Mouse (Mus musculus) midbrain, embryonic 10.5 days (tissue): Measurements from ENCODE around the gene Mvb12a. TPM values are rescaled to one million over a fixed set of nuclear protein-coding genes. Genes with fewer than 3 reads are reported as not detected.

ENCODE experiments used
- DNase-seq: peaks from one replicate; pipeline ENCODE4 v3.0.0-alpha.2; 2017; ENCODE audit warnings: low spot score
- H3K27ac ChIP-seq: fragments of 300-500 bp; sonication (generic); replicated peaks from 2 replicates; pipeline ENCODE4 v1.5.1; 2016; ENCODE audit warnings: mild to moderate bottlenecking
- H3K27me3 ChIP-seq: fragments of 300-500 bp; sonication (generic); 2 replicates; pipeline ENCODE4 v1.6.1; 2016; ENCODE audit warnings: low read depth, mild to moderate bottlenecking; ENCODE audit not compliant: poor library complexity, severe bottlenecking
- H3K36me3 ChIP-seq: fragments of 300-500 bp; sonication (generic); 2 replicates; pipeline ENCODE4 v1.6.1; 2016; ENCODE audit warnings: mild to moderate bottlenecking, moderate library complexity
- H3K4me1 ChIP-seq: fragments of 300-500 bp; sonication (generic); 2 replicates; pipeline ENCODE4 v1.6.1; 2016
- H3K4me3 ChIP-seq: fragments of 300-500 bp; sonication (generic); 2 replicates; pipeline ENCODE4 v1.5.1; 2016; ENCODE audit warnings: mild to moderate bottlenecking, moderate library complexity
- H3K9me3 ChIP-seq: fragments of 300-500 bp; sonication (generic); replicated peaks from 2 replicates; pipeline ENCODE4 v1.6.1; 2016; ENCODE audit warnings: mild to moderate bottlenecking
- WGBS: fragments of 180-500 bp; shearing (Covaris S2); methylation state at CpG from one replicate; pipeline ENCODE4 v1.1.7; 2016; 5-methylcytosine and 5-hydroxymethylcytosine counted together
- polyA plus RNA-seq: library from polyadenylated mRNA; unstranded; fragments of >200 nt; fragmentation: Nextera tagmentation; extraction: Ambion mirVana; gene quantifications from 2 replicates; pipeline ENCODE4 v1.2.1, GENCODE M21; 2016

Mvb12a gene
- polyA plus RNA-seq: 62.1 and 62.9 TPM in 2 replicates

- DNase-seq: peak; percentile 97
- peaks cover 18% of the 10 kb centered on the region for H3K4me1 ChIP-seq
- under 1% methylated on average over 55 of the region's 55 CpGs for WGBS
- peak within 1 kb of the TSS; percentile 74 for H3K4me3 ChIP-seq
- H3K27ac ChIP-seq: peak within 1 kb of the TSS; percentile 79
- peaks cover 10% of the 10 kb centered on the region for H3K27me3 ChIP-seq
- peaks cover 27% of the 10 kb centered on the region for H3K36me3 ChIP-seq
- H3K9me3 ChIP-seq: no peaks in the 10 kb centered on the region
These were observed at the start of gene Mvb12a for GRCm38 (mm10) chr8:71542632-71543343. TSS of gene Mvb12a (plus strand) at chr8:71542922.

GRCm38 (mm10) chr8:71495039-71495438, 47.7 kb upstream of the Mvb12a start:
- no peak overlapping the region for H3K4me3 ChIP-seq
- no peaks in the 10 kb centered on the region; the same call in 1 of the 2 replicates for H3K27me3 ChIP-seq
- 32% methylated on average over 16 of the region's 16 CpGs for WGBS
- H3K27ac ChIP-seq: no peak overlapping the region
- no peaks in the 10 kb centered on the region for H3K9me3 ChIP-seq
- H3K4me1 ChIP-seq: peaks cover 28% of the 10 kb centered on the region
- DNase-seq: peak; percentile 80
- peaks cover 50% of the 10 kb centered on the region for H3K36me3 ChIP-seq

GRCm38 (mm10) chr8:71495811-71496210, 46.9 kb upstream of the Mvb12a start:
- 93% methylated on average over 5 of the region's 5 CpGs for WGBS
- no peaks in the 10 kb centered on the region; the same call in 1 of the 2 replicates for H3K27me3 ChIP-seq
- H3K36me3 ChIP-seq: peaks cover 42% of the 10 kb centered on the region
- DNase-seq: no peak
- peaks cover 26% of the 10 kb centered on the region for H3K4me1 ChIP-seq
- H3K9me3 ChIP-seq: no peaks in the 10 kb centered on the region
- no peak overlapping the region for H3K4me3 ChIP-seq
- no peak overlapping the region for H3K27ac ChIP-seq

GRCm38 (mm10) chr8:71496481-71496880, 46.2 kb upstream of the Mvb12a start:
- Histone ChIP-seq H3K36me3 (peaks cover 36% of the 10 kb centered on the region), H3K27me3 (no peaks in the 10 kb centered on the region; the same call in 1 of the 2 replicates), H3K9me3 (no peaks in the 10 kb centered on the region), H3K4me1 (peaks cover 26% of the 10 kb centered on the region), H3K27ac (no peak overlapping the region), H3K4me3 (no peak overlapping the region)
- no peak for DNase-seq
- 51% methylated on average over 11 of the region's 11 CpGs for WGBS

GRCm38 (mm10) chr8:71497077-71497645, 45.6 kb upstream of the Mvb12a start:
- no peak overlapping the region for H3K27ac ChIP-seq

GRCm38 (mm10) chr8:71497881-71498501, 44.7 kb upstream of the Mvb12a start:
- peaks cover 27% of the 10 kb centered on the region for H3K4me1 ChIP-seq
- no peaks in the 10 kb centered on the region; the same call in 1 of the 2 replicates for H3K27me3 ChIP-seq
- peak overlapping the region; percentile 21; the same call in 1 of the 2 replicates for H3K4me3 ChIP-seq
- peaks cover 21% of the 10 kb centered on the region for H3K36me3 ChIP-seq
- DNase-seq: no peak
- peak overlapping the region; percentile 50 for H3K27ac ChIP-seq
- 20% methylated on average over 15 of the region's 15 CpGs for WGBS
- no peaks in the 10 kb centered on the region for H3K9me3 ChIP-seq

More at GRCm38 (mm10) chr8:71497077-71497645, 45.6 kb upstream of the Mvb12a start:
- Histone ChIP-seq H3K27me3 (no peaks in the 10 kb centered on the region; the same call in 1 of the 2 replicates), H3K9me3 (no peaks in the 10 kb centered on the region), H3K4me1 (peaks cover 26% of the 10 kb centered on the region), H3K36me3 (peaks cover 29% of the 10 kb centered on the region), H3K4me3 (no peak overlapping the region)
- 90% methylated on average over 1 of the region's 1 CpGs for WGBS
- DNase-seq: no peak

GRCm38 (mm10) chr8:71498816-71499690, 43.7 kb upstream of the Mvb12a start:
- Histone ChIP-seq H3K4me1 (peaks cover 30% of the 10 kb centered on the region), H3K9me3 (no peaks in the 10 kb centered on the region), H3K27me3 (no peaks in the 10 kb centered on the region; the same call in 1 of the 2 replicates), H3K4me3 (no peak overlapping the region), H3K36me3 (peaks cover 12% of the 10 kb centered on the region), H3K27ac (peak overlapping the region; percentile 50; the same call in 1 of the 2 replicates)
- DNase-seq: no peak
- 44% methylated on average over 16 of the region's 16 CpGs for WGBS

- H3K4me3 ChIP-seq: no peak overlapping the region
- peaks cover 51% of the 10 kb centered on the region for H3K27me3 ChIP-seq
- DNase-seq: no peak
- H3K9me3 ChIP-seq: no peaks in the 10 kb centered on the region
- no peak overlapping the region for H3K27ac ChIP-seq
- no peaks in the 10 kb centered on the region for H3K36me3 ChIP-seq
- WGBS: 90% methylated on average over 4 of the region's 4 CpGs
- H3K4me1 ChIP-seq: peaks cover 24% of the 10 kb centered on the region
These were observed 38.4 kb upstream of the Mvb12a start for GRCm38 (mm10) chr8:71504349-71504748.

GRCm38 (mm10) chr8:71505326-71505725, 37.4 kb upstream of the Mvb12a start:
- H3K36me3 ChIP-seq: no peaks in the 10 kb centered on the region
- H3K9me3 ChIP-seq: no peaks in the 10 kb centered on the region
- H3K27me3 ChIP-seq: peaks cover 60% of the 10 kb centered on the region
- H3K4me1 ChIP-seq: peaks cover 27% of the 10 kb centered on the region
- WGBS: 94% methylated on average over 4 of the region's 4 CpGs
- no peak overlapping the region for H3K27ac ChIP-seq
- no peak overlapping the region for H3K4me3 ChIP-seq
- DNase-seq: no peak

- Histone ChIP-seq H3K9me3 (no peaks in the 10 kb centered on the region), H3K36me3 (no peaks in the 10 kb centered on the region), H3K4me1 (peaks cover 27% of the 10 kb centered on the region), H3K27me3 (peaks cover 67% of the 10 kb centered on the region), H3K27ac (no peak overlapping the region), H3K4me3 (no peak overlapping the region)
- no peak for DNase-seq
- 85% methylated on average over 4 of the region's 4 CpGs for WGBS
These were observed 36.7 kb upstream of the Mvb12a start for GRCm38 (mm10) chr8:71505979-71506378.

GRCm38 (mm10) chr8:71507589-71508104, 35.1 kb upstream of the Mvb12a start:
- DNase-seq: peak; percentile 83
- under 1% methylated on average over 61 of the region's 61 CpGs for WGBS
- H3K4me3 ChIP-seq: peak overlapping the region; percentile 56
- H3K9me3 ChIP-seq: no peaks in the 10 kb centered on the region
- H3K36me3 ChIP-seq: no peaks in the 10 kb centered on the region
- H3K27ac ChIP-seq: no peak overlapping the region
- H3K4me1 ChIP-seq: peaks cover 27% of the 10 kb centered on the region
- peaks cover 77% of the 10 kb centered on the region for H3K27me3 ChIP-seq

GRCm38 (mm10) chr8:71509316-71509715, 33.4 kb upstream of the Mvb12a start:
- 71% methylated on average over 2 of the region's 2 CpGs for whole genome bisulfite sequencing
- Histone ChIP-seq H3K27ac (no peak overlapping the region), H3K9me3 (no peaks in the 10 kb centered on the region), H3K27me3 (peaks cover 80% of the 10 kb centered on the region), H3K36me3 (no peaks in the 10 kb centered on the region), H3K4me3 (no peak overlapping the region), H3K4me1 (peaks cover 23% of the 10 kb centered on the region)
- DNase-seq: no peak
